Mouse (Mus musculus) hindbrain, embryonic 15.5 days (tissue): ENCODE data around the gene Pdzrn4. TPM values are rescaled to one million over a fixed set of nuclear protein-coding genes. Genes with fewer than 3 reads are reported as not detected.

Experiments
- ATAC-seq: fragments of 200-750 bp; cut with Nextera tagmentation; 2 replicates; pipeline ENCODE4 v1.8.0; 2017; ENCODE audit warnings: low read depth, moderate number of reproducible peaks, moderate TSS enrichment; ENCODE audit not compliant: low FRiP score
- H3K27ac ChIP-seq: fragments of 300-500 bp; sonication (generic); replicated peaks from 2 replicates; pipeline ENCODE4 v1.5.1; 2015; ENCODE audit warnings: mild to moderate bottlenecking, inconsistent platforms
- H3K27me3 ChIP-seq: fragments of 300-500 bp; sonication (generic); 2 replicates; pipeline ENCODE4 v1.6.1; 2015; ENCODE audit warnings: control low read depth, inconsistent platforms
- H3K36me3 ChIP-seq: fragments of 300-500 bp; sonication (generic); 2 replicates; pipeline ENCODE4 v1.6.1; 2015; ENCODE audit warnings: control low read depth, inconsistent platforms
- H3K4me1 ChIP-seq: fragments of 300-500 bp; sonication (generic); replicated peaks from 2 replicates; pipeline ENCODE4 v1.6.1; 2015; ENCODE audit warnings: control low read depth, inconsistent platforms
- H3K4me2 ChIP-seq: fragments of 300-500 bp; sonication (generic); 2 replicates; pipeline ENCODE4 v1.6.1; 2015; ENCODE audit warnings: moderate library complexity, mild to moderate bottlenecking, inconsistent platforms
- H3K4me3 ChIP-seq: fragments of 300-500 bp; sonication (generic); 2 replicates; pipeline ENCODE4 v1.5.1; 2015; ENCODE audit warnings: mild to moderate bottlenecking, inconsistent platforms
- H3K9ac ChIP-seq: fragments of 300-500 bp; sonication (generic); 2 replicates; pipeline ENCODE4 v1.6.1; 2015; ENCODE audit warnings: inconsistent platforms
- H3K9me3 ChIP-seq: fragments of 300-500 bp; sonication (generic); 2 replicates; pipeline ENCODE4 v1.6.1; 2016; ENCODE audit warnings: control low read depth, inconsistent platforms
- WGBS: fragments of 180-500 bp; shearing (Covaris S2); methylation state at CpG from one replicate; pipeline ENCODE4 v1.1.7; 2015; 5-methylcytosine and 5-hydroxymethylcytosine counted together
- polyA plus RNA-seq: library from polyadenylated mRNA; unstranded; fragments of >200 nt; fragmentation: Nextera tagmentation; extraction: Ambion mirVana; gene quantifications from 2 replicates; pipeline ENCODE4 v1.2.1, GENCODE M21; 2015

Gene Pdzrn4
- polyA plus RNA-seq, 1 experiment from 2014 or later, result 30.5 TPM

DNA sequence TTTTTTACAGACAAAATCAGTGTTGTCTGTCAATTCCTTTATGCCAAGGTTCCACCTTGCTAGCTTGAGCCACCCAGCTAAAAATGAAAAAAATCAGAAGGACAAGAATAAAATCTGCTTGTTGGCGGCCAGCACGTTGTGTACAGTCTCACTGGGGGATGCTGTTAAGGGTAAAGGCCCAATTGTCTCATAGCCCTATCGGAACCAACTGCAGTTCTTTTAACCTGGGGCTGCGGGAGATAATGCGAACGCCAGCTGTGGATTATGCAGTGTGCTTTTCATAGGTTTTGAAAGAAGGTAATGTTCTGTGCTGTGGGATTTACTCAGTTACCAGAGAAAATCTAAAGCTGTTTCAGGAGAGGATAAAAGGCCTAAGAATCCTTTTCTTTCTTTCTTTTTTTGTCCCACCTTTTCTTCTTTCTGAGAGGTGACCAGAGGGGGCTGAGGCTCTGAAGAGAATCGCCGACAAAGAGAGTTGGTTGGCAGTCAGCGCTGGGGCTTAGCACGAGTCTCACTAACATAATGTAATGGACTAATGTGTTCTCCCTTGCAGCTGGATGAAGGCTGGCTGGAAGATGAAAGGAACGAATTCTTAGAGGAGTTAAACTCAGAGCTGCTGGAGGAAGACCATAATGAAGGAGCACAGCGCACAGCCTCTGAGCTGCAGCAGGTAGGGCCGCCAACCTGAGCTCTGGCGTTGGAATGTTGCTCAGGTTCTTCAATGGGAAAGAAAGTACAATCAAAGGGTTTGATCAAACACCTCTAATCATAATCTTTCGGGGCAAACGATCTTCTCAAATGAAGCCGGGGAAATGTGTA, 360.6 kb downstream of the Pdzrn4 start:
- Histone ChIP-seq H3K4me2 (no peak overlapping the region), H3K27me3 (no peaks in the 10 kb centered on the region), H3K9me3 (no peaks in the 10 kb centered on the region), H3K4me3 (no peak overlapping the region), H3K4me1 (peaks cover 14% of the 10 kb centered on the region; the same call in 1 of the 2 replicates), H3K36me3 (no peaks in the 10 kb centered on the region), H3K9ac (no peak overlapping the region), H3K27ac (peak overlapping the region; percentile 45; the same call in 1 of the 2 replicates)
- no peak for ATAC-seq
- 43% methylated on average over 17 of the region's 17 CpGs for WGBS

DNA sequence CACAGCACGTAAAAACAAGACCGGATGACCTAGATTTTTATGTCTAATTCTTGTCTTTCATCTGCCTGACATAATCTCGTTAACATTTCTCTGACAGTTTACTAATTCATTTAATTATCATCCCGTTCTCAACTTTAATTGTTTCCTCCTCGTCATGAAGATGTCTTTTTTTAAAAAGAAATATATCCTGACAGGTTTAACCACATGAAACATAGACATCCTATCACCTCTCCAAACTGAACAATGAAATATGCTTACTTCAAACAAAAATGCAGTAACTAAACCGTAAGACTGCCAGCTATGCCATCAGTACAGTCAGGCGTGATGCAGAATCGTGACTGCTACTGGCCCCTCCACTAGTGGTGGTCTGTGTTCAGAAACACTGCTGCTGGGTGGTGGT, 362.3 kb downstream of the Pdzrn4 start:
- no peak for ATAC-seq
- no peak overlapping the region for H3K4me2 ChIP-seq
- H3K4me3 ChIP-seq, result no peak overlapping the region
- no peaks in the 10 kb centered on the region for H3K36me3 ChIP-seq
- H3K27me3 ChIP-seq, result no peaks in the 10 kb centered on the region
- 75% methylated on average over 8 of the region's 8 CpGs for WGBS
- no peak overlapping the region for H3K27ac ChIP-seq
- H3K4me1 ChIP-seq, result 0 out of 2 replicates have a peak, but pooled peaks cover 9% of the 10 kb centered on the region
- H3K9me3 ChIP-seq, result no peaks in the 10 kb centered on the region
- no peak overlapping the region for H3K9ac ChIP-seq

DNA sequence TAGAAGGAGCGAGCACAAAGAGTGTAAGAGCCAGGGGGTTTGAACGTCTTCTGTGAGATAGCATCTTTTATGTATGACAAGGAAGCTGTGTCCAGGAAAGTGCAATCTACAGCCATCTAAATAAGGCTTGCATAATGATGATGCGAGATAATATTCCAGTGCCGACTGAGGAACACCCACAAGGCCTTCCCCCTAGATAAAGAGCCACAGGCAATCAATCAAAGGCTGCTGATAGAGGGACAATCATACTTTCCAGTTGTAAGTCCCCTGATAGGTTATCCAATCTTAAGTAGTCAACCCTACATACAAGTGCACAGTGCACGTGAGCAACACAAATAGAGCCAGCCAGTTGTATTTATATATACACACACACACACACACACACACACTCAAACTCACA, 366.6 kb downstream of the Pdzrn4 start:
- Histone ChIP-seq H3K4me2 (no peak overlapping the region), H3K27ac (no peak overlapping the region), H3K27me3 (no peaks in the 10 kb centered on the region), H3K4me3 (no peak overlapping the region), H3K36me3 (no peaks in the 10 kb centered on the region), H3K9me3 (no peaks in the 10 kb centered on the region), H3K4me1 (no peaks in the 10 kb centered on the region), H3K9ac (no peak overlapping the region)
- WGBS, result 79% methylated on average over 5 of the region's 5 CpGs
- ATAC-seq, result no peak

DNA sequence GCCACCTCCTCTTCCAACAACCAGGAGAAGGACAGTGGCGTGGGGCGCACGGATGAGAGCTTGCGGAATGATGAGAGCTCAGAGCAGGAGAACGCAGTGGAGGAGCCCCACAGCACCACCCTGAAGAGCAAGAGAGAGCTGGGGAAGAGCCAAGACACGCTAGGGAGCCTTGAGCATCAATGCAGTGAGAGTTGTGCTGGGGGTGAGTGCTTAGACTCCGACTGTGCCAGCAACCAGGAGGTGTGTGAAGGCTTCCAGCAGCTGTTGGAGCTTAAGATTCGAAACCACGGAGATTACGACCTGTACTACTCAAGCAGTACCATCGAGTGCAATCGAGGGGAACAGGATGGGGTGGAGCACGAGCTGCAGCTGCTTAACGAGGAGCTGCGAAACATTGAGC, 372.9 kb downstream of the Pdzrn4 start:
- Histone ChIP-seq H3K4me3 (no peak overlapping the region), H3K4me2 (no peak overlapping the region), H3K4me1 (no peaks in the 10 kb centered on the region), H3K27ac (no peak overlapping the region), H3K27me3 (no peaks in the 10 kb centered on the region), H3K9me3 (no peaks in the 10 kb centered on the region), H3K9ac (no peak overlapping the region), H3K36me3 (peaks cover 4% of the 10 kb centered on the region)
- 85% methylated on average over 15 of the region's 15 CpGs for WGBS
- ATAC-seq, result no peak

- Histone ChIP-seq H3K9ac (no peak overlapping the region), H3K36me3 (no peaks in the 10 kb centered on the region), H3K27ac (0 out of 2 replicates have a peak overlapping the region, but pooled peaks have one; percentile 34), H3K27me3 (no peaks in the 10 kb centered on the region), H3K4me2 (no peak overlapping the region), H3K9me3 (no peaks in the 10 kb centered on the region), H3K4me3 (no peak overlapping the region), H3K4me1 (peaks cover 7% of the 10 kb centered on the region; the same call in 1 of the 2 replicates)
- ATAC-seq, result no peak
- 67% methylated on average over 14 of the region's 14 CpGs for WGBS
These were observed 391.4 kb downstream of the Pdzrn4 start for GRCm38 (mm10) chr15:92788036-92788435.

DNA sequence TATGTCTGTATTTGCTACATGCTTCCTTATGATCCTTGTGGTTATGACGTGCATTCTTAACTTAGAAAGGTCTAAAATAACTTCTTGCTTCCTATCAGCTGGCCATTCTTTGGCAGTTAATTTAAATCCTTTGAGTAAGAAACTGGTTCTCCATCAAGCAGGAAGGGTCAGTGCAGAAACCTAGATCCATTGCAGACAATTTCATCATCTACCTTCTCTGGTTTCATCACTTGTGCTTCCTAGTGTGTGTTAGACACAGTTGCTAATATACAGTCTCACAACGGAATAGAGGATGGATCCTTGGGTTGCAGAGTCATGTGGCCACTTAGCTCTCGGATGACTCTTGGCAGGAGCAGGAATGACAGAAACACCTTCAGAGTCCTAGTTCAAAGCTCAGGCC, 397.6 kb downstream of the Pdzrn4 start:
- Histone ChIP-seq H3K36me3 (no peaks in the 10 kb centered on the region), H3K4me3 (no peak overlapping the region), H3K9ac (no peak overlapping the region), H3K27ac (no peak overlapping the region), H3K4me1 (no peaks in the 10 kb centered on the region), H3K9me3 (no peaks in the 10 kb centered on the region), H3K4me2 (no peak overlapping the region), H3K27me3 (no peaks in the 10 kb centered on the region)
- WGBS, result 88% methylated on average over 3 of the region's 3 CpGs
- no peak for ATAC-seq

DNA sequence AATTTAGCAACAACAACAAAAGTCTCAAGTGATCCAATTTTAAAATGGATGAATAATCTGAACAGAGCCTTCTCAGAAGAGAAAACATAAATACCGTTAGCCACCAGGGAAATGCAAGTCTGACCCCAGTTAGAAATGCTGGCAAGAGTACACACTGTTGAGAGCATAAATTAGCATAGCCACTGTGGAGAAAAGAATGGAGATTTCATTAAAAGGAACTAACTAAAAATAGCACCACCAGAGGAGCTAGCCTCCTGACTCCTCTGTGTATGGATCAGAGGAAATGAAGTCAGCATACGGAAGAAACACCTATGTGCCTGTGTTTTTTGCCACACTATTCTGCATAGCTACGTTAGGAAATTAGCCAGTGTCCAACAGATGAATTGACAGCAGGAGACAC, 409.3 kb downstream of the Pdzrn4 start:
- ATAC-seq, result no peak
- H3K4me2 ChIP-seq, result no peak overlapping the region
- 27% methylated on average over 3 of the region's 3 CpGs for WGBS
- no peak overlapping the region for H3K4me3 ChIP-seq
- no peaks in the 10 kb centered on the region for H3K27me3 ChIP-seq
- H3K36me3 ChIP-seq, result no peaks in the 10 kb centered on the region
- H3K9me3 ChIP-seq, result no peaks in the 10 kb centered on the region
- no peak overlapping the region for H3K27ac ChIP-seq
- H3K4me1 ChIP-seq, result peaks cover 5% of the 10 kb centered on the region
- H3K9ac ChIP-seq, result no peak overlapping the region

DNA sequence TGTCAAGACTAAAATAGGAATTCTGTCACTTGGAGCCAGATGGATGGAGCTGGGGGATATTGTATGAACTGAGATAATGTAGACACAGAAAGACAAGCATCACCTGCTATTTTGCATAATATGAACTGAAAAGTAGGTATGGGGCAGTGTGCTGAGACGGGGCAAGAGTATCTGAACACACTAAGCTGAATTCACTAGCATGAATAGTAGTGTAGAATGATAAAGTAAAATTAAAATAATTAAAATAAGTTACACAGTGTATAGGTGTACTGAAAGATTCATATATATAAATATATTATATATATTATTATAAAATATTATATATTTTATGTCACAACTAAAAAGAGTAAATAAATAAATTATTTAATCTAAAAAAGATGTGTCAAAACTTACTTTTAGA, 409.7 kb downstream of the Pdzrn4 start:
- Histone ChIP-seq H3K4me2 (no peak overlapping the region), H3K4me1 (peaks cover 5% of the 10 kb centered on the region), H3K4me3 (no peak overlapping the region), H3K27me3 (no peaks in the 10 kb centered on the region), H3K9ac (no peak overlapping the region), H3K27ac (no peak overlapping the region), H3K36me3 (no peaks in the 10 kb centered on the region), H3K9me3 (no peaks in the 10 kb centered on the region)
- WGBS, result 58% methylated on average over 1 of the region's 1 CpGs
- no peak for ATAC-seq
